Mouse (Mus musculus): Measurements from ENCODE around the gene Pde9a.

Gene Pde9a

GRCm38 (mm10) chr17:31511792-31512495 is 125.9 kb downstream of the Pde9a start:
- peak; percentile 73 to 83 for DNase-seq (ENCODE audit: low spot score in 2 of 2)

GRCm38 (mm10) chr17:31512593-31512992 is 126.6 kb downstream of the Pde9a start:
- DNase-seq (ENCODE audit: low spot score in 2 of 2), result no peak

GRCm38 (mm10) chr17:31514696-31515095 is 128.7 kb downstream of the Pde9a start:
- no peak for DNase-seq (ENCODE audit: low spot score in 2 of 2)

GRCm38 (mm10) chr17:31519344-31519945 is 133.4 kb downstream of the Pde9a start:
- no peak for DNase-seq (ENCODE audit: low spot score in 2 of 2)

GRCm38 (mm10) chr17:31519946-31520838 is 134.2 kb downstream of the Pde9a start, which contains the start of the genes Wdr4 and Ndufv3:
TSS of gene Wdr4 (minus strand) at chr17:31519980.
TSS of gene Ndufv3 (plus strand) at chr17:31520115.
- DNase-seq (ENCODE audit: low spot score in 2 of 2), result peak; percentile 97 to 100

GRCm38 (mm10) chr17:31520895-31521294 is 134.9 kb downstream of the Pde9a start:
- peak in 1 of 2 experiments; percentile 47 for DNase-seq (ENCODE audit: low spot score in 2 of 2)

- no peak for DNase-seq (ENCODE audit: low spot score in 2 of 2)
Observed at GRCm38 (mm10) chr17:31521948-31522347, 135.9 kb downstream of the Pde9a start.

GRCm38 (mm10) chr17:31525114-31525513 is 139.1 kb downstream of the Pde9a start:
- DNase-seq (ENCODE audit: low spot score in 2 of 2), result no peak

- DNase-seq (ENCODE audit: low spot score in 2 of 2), result no peak
Observed at GRCm38 (mm10) chr17:31525816-31526215, 139.8 kb downstream of the Pde9a start.
